Mouse (Mus musculus) heart, embryonic 15.5 days (tissue): Measurements from ENCODE around the gene Capza2. TPM values are rescaled to one million over a fixed set of nuclear protein-coding genes. Genes with fewer than 3 reads are reported as not detected.

Experiments
- ATAC-seq: fragments of 200-750 bp; cut with Nextera tagmentation; replicated peaks from 2 replicates; pipeline ENCODE4 v1.8.0; 2017; ENCODE audit warnings: low read depth, moderate TSS enrichment; ENCODE audit not compliant: insufficient number of reproducible peaks, insufficient read depth, low FRiP score
- H3K27ac ChIP-seq: fragments of 300-500 bp; sonication (generic); 2 replicates; pipeline ENCODE4 v1.5.1; 2015; ENCODE audit warnings: mild to moderate bottlenecking, inconsistent platforms
- H3K27me3 ChIP-seq: fragments of 300-500 bp; sonication (generic); 2 replicates; pipeline ENCODE4 v1.6.1; 2015; ENCODE audit warnings: inconsistent platforms
- H3K36me3 ChIP-seq: fragments of 300-500 bp; sonication (generic); 2 replicates; pipeline ENCODE4 v1.6.1; 2015; ENCODE audit warnings: mild to moderate bottlenecking, inconsistent platforms
- H3K4me1 ChIP-seq: fragments of 300-500 bp; sonication (generic); replicated peaks from 2 replicates; pipeline ENCODE4 v1.6.1; 2015; ENCODE audit warnings: inconsistent platforms
- H3K4me2 ChIP-seq: fragments of 300-500 bp; sonication (generic); 2 replicates; pipeline ENCODE4 v1.6.1; 2015; ENCODE audit warnings: inconsistent platforms, mild to moderate bottlenecking, moderate library complexity
- H3K4me3 ChIP-seq: fragments of 300-500 bp; sonication (generic); 2 replicates; pipeline ENCODE4 v1.5.1; 2015; ENCODE audit warnings: mild to moderate bottlenecking, inconsistent platforms
- H3K9ac ChIP-seq: fragments of 300-500 bp; sonication (generic); 2 replicates; pipeline ENCODE4 v1.6.1; 2015; ENCODE audit warnings: mild to moderate bottlenecking, inconsistent platforms
- H3K9me3 ChIP-seq: fragments of 300-500 bp; sonication (generic); replicated peaks from 2 replicates; pipeline ENCODE4 v1.6.1; 2016; ENCODE audit warnings: inconsistent platforms
- WGBS: fragments of 180-500 bp; shearing (Covaris S2); methylation state at CpG from one replicate; pipeline ENCODE4 v1.1.7; 2015; ENCODE audit warnings: mixed read lengths; 5-methylcytosine and 5-hydroxymethylcytosine counted together
- polyA plus RNA-seq: library from polyadenylated mRNA; unstranded; fragments of >200 nt; fragmentation: Nextera tagmentation; extraction: Ambion mirVana; gene quantifications from 2 replicates; pipeline ENCODE4 v1.2.1, GENCODE M21; 2015

The Capza2 gene
- polyA plus RNA-seq, 1 experiment from 2014 or later: 207 TPM

DNA sequence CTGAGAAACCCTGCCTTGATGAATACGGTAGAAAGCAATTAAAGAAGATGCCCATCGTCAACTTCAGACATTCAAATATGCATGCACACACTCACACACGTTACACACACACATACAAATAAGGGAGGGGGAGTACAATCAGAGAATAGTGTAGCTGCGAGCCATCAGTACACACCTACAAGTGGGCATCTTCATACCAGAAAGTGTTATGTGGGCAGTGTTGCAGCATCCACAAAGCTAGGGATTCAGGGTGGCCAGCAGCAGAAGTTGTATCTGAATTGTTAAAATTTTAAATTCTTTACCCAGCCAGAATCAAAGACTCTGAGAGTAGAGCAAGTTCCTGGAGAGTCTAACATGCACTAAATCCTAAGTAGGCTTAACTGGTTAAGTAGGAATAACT lies 15.2 kb upstream of the Capza2 start:
- Histone ChIP-seq H3K9ac (no peak overlapping the region), H3K4me1 (no peaks in the 10 kb centered on the region), H3K9me3 (no peaks in the 10 kb centered on the region), H3K36me3 (no peaks in the 10 kb centered on the region), H3K27me3 (no peaks in the 10 kb centered on the region), H3K4me3 (no peak overlapping the region), H3K27ac (no peak overlapping the region), H3K4me2 (no peak overlapping the region)
- ATAC-seq: no peak
- WGBS: 79% methylated on average over 4 of the region's 4 CpGs

GRCm38 (mm10) chr6:17621436-17621835 lies 14.6 kb upstream of the Capza2 start:
- no peak overlapping the region for H3K9ac ChIP-seq
- no peaks in the 10 kb centered on the region for H3K36me3 ChIP-seq
- no peak overlapping the region for H3K4me2 ChIP-seq
- H3K9me3 ChIP-seq: no peaks in the 10 kb centered on the region
- ATAC-seq: no peak
- no peaks in the 10 kb centered on the region for H3K27me3 ChIP-seq
- no peaks in the 10 kb centered on the region for H3K4me1 ChIP-seq
- 55% methylated on average over 3 of the region's 3 CpGs for WGBS
- no peak overlapping the region for H3K4me3 ChIP-seq
- no peak overlapping the region for H3K27ac ChIP-seq

GRCm38 (mm10) chr6:17628701-17629455 lies 7.2 kb upstream of the Capza2 start:
- Histone ChIP-seq H3K27me3 (no peaks in the 10 kb centered on the region), H3K27ac (no peak overlapping the region), H3K4me2 (no peak overlapping the region), H3K36me3 (no peaks in the 10 kb centered on the region), H3K9me3 (no peaks in the 10 kb centered on the region), H3K4me3 (no peak overlapping the region), H3K4me1 (no peaks in the 10 kb centered on the region), H3K9ac (no peak overlapping the region)
- ATAC-seq: no peak
- 51% methylated on average over 6 of the region's 6 CpGs for WGBS

GRCm38 (mm10) chr6:17629756-17630155 lies 6.3 kb upstream of the Capza2 start:
- H3K36me3 ChIP-seq: no peaks in the 10 kb centered on the region
- H3K4me3 ChIP-seq: no peak overlapping the region
- WGBS: 76% methylated on average over 5 of the region's 5 CpGs
- no peaks in the 10 kb centered on the region for H3K4me1 ChIP-seq
- H3K27ac ChIP-seq: no peak overlapping the region
- no peak for ATAC-seq
- H3K9ac ChIP-seq: no peak overlapping the region
- no peaks in the 10 kb centered on the region for H3K9me3 ChIP-seq
- H3K27me3 ChIP-seq: no peaks in the 10 kb centered on the region
- no peak overlapping the region for H3K4me2 ChIP-seq

- ATAC-seq: no peak
- Histone ChIP-seq H3K27ac (no peak overlapping the region), H3K4me1 (no peaks in the 10 kb centered on the region), H3K9me3 (no peaks in the 10 kb centered on the region), H3K27me3 (no peaks in the 10 kb centered on the region), H3K9ac (no peak overlapping the region), H3K4me3 (no peak overlapping the region), H3K4me2 (no peak overlapping the region), H3K36me3 (no peaks in the 10 kb centered on the region)
- 70% methylated on average over 5 of the region's 5 CpGs for WGBS
Observed at GRCm38 (mm10) chr6:17631611-17632010, 4.4 kb upstream of the Capza2 start.

- Histone ChIP-seq H3K4me1 (peaks cover 2% of the 10 kb centered on the region; the same call in 1 of the 2 replicates), H3K27me3 (no peaks in the 10 kb centered on the region), H3K4me3 (no peak overlapping the region), H3K27ac (no peak overlapping the region), H3K36me3 (no peaks in the 10 kb centered on the region), H3K9me3 (no peaks in the 10 kb centered on the region), H3K9ac (no peak overlapping the region), H3K4me2 (no peak overlapping the region)
- no peak for ATAC-seq
- 48% methylated on average over 3 of the region's 3 CpGs for WGBS
Observed at GRCm38 (mm10) chr6:17633819-17634218, 2.2 kb upstream of the Capza2 start.

GRCm38 (mm10) chr6:17634992-17635391 lies 1.0 kb upstream of the Capza2 start:
- Histone ChIP-seq H3K27ac (peak overlapping the region; percentile 29; the same call in 1 of the 2 replicates), H3K4me1 (peaks cover 6% of the 10 kb centered on the region; the same call in 1 of the 2 replicates), H3K27me3 (no peaks in the 10 kb centered on the region), H3K9me3 (no peaks in the 10 kb centered on the region), H3K4me2 (no peak overlapping the region), H3K4me3 (no peak overlapping the region), H3K36me3 (no peaks in the 10 kb centered on the region), H3K9ac (no peak overlapping the region)
- 72% methylated on average over 3 of the region's 3 CpGs for WGBS
- ATAC-seq: no peak

DNA sequence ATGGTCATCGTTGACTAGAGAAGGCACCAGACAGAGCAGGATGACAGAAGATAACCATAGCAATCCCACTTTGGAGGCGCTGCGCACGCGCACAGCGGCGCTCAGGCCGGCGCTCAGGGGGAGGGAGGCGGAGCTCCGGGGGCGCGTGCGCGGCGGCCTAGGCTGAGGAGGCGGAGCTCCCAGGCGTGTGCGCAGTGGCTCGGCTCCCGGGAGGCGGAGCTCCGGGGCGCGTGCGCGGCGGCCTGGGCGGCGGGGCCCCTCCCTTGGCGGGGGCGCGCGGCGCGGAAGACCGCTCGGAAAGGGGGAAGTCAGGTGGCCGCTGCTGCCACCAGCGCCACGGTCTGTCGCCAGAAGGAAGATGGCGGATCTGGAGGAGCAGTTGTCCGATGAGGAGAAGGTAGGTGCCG lies 733 bp downstream of the Capza2 start:
- Histone ChIP-seq H3K27me3 (no peaks in the 10 kb centered on the region), H3K4me2 (peak overlapping the region; percentile 55), H3K27ac (peak overlapping the region; percentile 97), H3K9ac (peak overlapping the region; percentile 96), H3K4me3 (peak overlapping the region; percentile 92), H3K36me3 (no peaks in the 10 kb centered on the region; the same call in 1 of the 2 replicates), H3K9me3 (no peaks in the 10 kb centered on the region), H3K4me1 (peaks cover 6% of the 10 kb centered on the region; the same call in 1 of the 2 replicates)
- WGBS: under 1% methylated on average over 29 of the region's 45 CpGs
- peak; percentile 96 for ATAC-seq

- peak overlapping the region; percentile 92 for H3K4me3 ChIP-seq
- WGBS: under 1% methylated on average over 41 of the region's 62 CpGs
Observed at GRCm38 (mm10) chr6:17637205-17638203, 1.5 kb downstream of the Capza2 start.

GRCm38 (mm10) chr6:17640031-17640430 lies 4.0 kb downstream of the Capza2 start:
- H3K27ac ChIP-seq: no peak overlapping the region
- H3K4me2 ChIP-seq: no peak overlapping the region; the same call in 1 of the 2 replicates
- H3K4me1 ChIP-seq: peaks cover 24% of the 10 kb centered on the region
- H3K36me3 ChIP-seq: no peaks in the 10 kb centered on the region; the same call in 1 of the 2 replicates
- WGBS: 81% methylated on average over 9 of the region's 9 CpGs
- no peak for ATAC-seq
- H3K27me3 ChIP-seq: no peaks in the 10 kb centered on the region
- no peaks in the 10 kb centered on the region for H3K9me3 ChIP-seq
- H3K4me3 ChIP-seq: no peak overlapping the region
- H3K9ac ChIP-seq: no peak overlapping the region

More at GRCm38 (mm10) chr6:17637205-17638203, 1.5 kb downstream of the Capza2 start:
- peak; percentile 83 for ATAC-seq
- H3K4me2 ChIP-seq: peak overlapping the region; percentile 74
- H3K36me3 ChIP-seq: no peaks in the 10 kb centered on the region; the same call in 1 of the 2 replicates
- peaks cover 9% of the 10 kb centered on the region; the same call in 1 of the 2 replicates for H3K4me1 ChIP-seq
- H3K9ac ChIP-seq: peak overlapping the region; percentile 96
- H3K27ac ChIP-seq: peak overlapping the region; percentile 97
- H3K9me3 ChIP-seq: no peaks in the 10 kb centered on the region
- no peaks in the 10 kb centered on the region for H3K27me3 ChIP-seq

DNA sequence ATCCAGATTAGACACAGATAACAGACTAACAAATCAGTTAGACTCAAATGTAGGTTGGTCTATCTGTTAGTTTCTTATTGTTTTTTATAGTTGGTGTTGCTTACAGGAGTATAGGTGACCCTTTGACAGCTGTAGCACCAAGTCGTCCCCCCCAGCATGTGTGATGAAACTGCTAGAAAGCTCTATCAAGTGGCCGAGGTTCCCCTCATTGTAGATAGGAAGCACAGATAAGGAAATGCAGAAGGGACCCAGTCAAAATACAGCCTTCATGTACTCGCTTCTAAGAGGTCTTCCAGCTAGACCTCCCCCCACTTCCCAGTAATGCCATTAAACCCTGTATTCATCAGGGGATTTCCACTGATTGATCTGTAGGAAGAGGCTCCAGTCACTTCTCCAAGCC lies 6.7 kb downstream of the Capza2 start:
- H3K9me3 ChIP-seq: no peaks in the 10 kb centered on the region
- no peak overlapping the region for H3K27ac ChIP-seq
- H3K36me3 ChIP-seq: no peaks in the 10 kb centered on the region; the same call in 1 of the 2 replicates
- no peak for ATAC-seq
- no peak overlapping the region for H3K4me3 ChIP-seq
- 43% methylated on average over 3 of the region's 3 CpGs for WGBS
- no peak overlapping the region for H3K9ac ChIP-seq
- H3K27me3 ChIP-seq: no peaks in the 10 kb centered on the region
- H3K4me2 ChIP-seq: no peak overlapping the region
- H3K4me1 ChIP-seq: peaks cover 37% of the 10 kb centered on the region
